Mouse (Mus musculus) neural tube, embryonic 13.5 days (tissue): ENCODE measurements around the gene Rnf34. TPM values are rescaled to one million over a fixed set of nuclear protein-coding genes. Genes with fewer than 3 reads are reported as not detected.

Experiments
- ATAC-seq: fragments of 200-750 bp; cut with Nextera tagmentation; 2 replicates; pipeline ENCODE4 v1.8.0; 2017; ENCODE audit warnings: low read depth, mild to moderate bottlenecking, moderate TSS enrichment, moderate library complexity
- H3K27ac ChIP-seq: fragments of 300-500 bp; sonication (generic); replicated peaks from 2 replicates; pipeline ENCODE4 v1.5.1; 2015; ENCODE audit warnings: moderate library complexity, mild to moderate bottlenecking, inconsistent platforms
- H3K27me3 ChIP-seq: fragments of 300-500 bp; sonication (generic); 2 replicates; pipeline ENCODE4 v1.6.1; 2015; ENCODE audit warnings: mild to moderate bottlenecking, inconsistent platforms
- H3K36me3 ChIP-seq: fragments of 300-500 bp; sonication (generic); 2 replicates; pipeline ENCODE4 v1.6.1; 2015; ENCODE audit warnings: mild to moderate bottlenecking, inconsistent platforms
- H3K4me1 ChIP-seq: fragments of 300-500 bp; sonication (generic); replicated peaks from 2 replicates; pipeline ENCODE4 v1.6.1; 2015; ENCODE audit warnings: inconsistent platforms
- H3K4me2 ChIP-seq: fragments of 300-500 bp; sonication (generic); 2 replicates; pipeline ENCODE4 v1.6.1; 2015; ENCODE audit warnings: inconsistent platforms, mild to moderate bottlenecking, moderate library complexity
- H3K4me3 ChIP-seq: fragments of 300-500 bp; sonication (generic); 2 replicates; pipeline ENCODE4 v1.5.1; 2015; ENCODE audit warnings: mild to moderate bottlenecking, inconsistent platforms
- H3K9ac ChIP-seq: fragments of 300-500 bp; sonication (generic); 2 replicates; pipeline ENCODE4 v1.6.1; 2015; ENCODE audit warnings: moderate library complexity, mild to moderate bottlenecking, inconsistent platforms
- H3K9me3 ChIP-seq: fragments of 300-500 bp; sonication (generic); 2 replicates; pipeline ENCODE4 v1.6.1; 2016; ENCODE audit warnings: inconsistent platforms
- WGBS: fragments of 180-500 bp; shearing (Covaris S2); methylation state at CpG from one replicate; pipeline ENCODE4 v1.1.7; 2015; 5-methylcytosine and 5-hydroxymethylcytosine counted together
- polyA plus RNA-seq: library from polyadenylated mRNA; unstranded; fragments of >200 nt; fragmentation: Nextera tagmentation; extraction: Ambion mirVana; gene quantifications from 2 replicates; pipeline ENCODE4 v1.2.1, GENCODE M21; 2015

Rnf34 gene
- 45.0 and 57.1 TPM in 2 replicates for polyA plus RNA-seq

- H3K4me3 ChIP-seq = peak within 1 kb of the TSS; percentile 92
- peak; percentile 100 for ATAC-seq
- peak within 1 kb of the TSS; percentile 94 for H3K9ac ChIP-seq
- H3K36me3 ChIP-seq = no peaks in the 10 kb centered on the region
- WGBS = 2% methylated on average over 56 of the region's 61 CpGs
- H3K4me1 ChIP-seq = peaks cover 32% of the 10 kb centered on the region
- H3K9me3 ChIP-seq = no peaks in the 10 kb centered on the region
- H3K4me2 ChIP-seq = peak within 1 kb of the TSS; percentile 82
- H3K27me3 ChIP-seq = no peaks in the 10 kb centered on the region
- H3K27ac ChIP-seq = peak within 1 kb of the TSS; percentile 95
Observed at GRCm38 (mm10) chr5:122849521-122850318, at the start of gene Rnf34. Gene Rnf34 (plus strand): TSS chr5:122850048.

GRCm38 (mm10) chr5:122800345-122801010 is 49.4 kb upstream of the Rnf34 start:
- H3K27ac ChIP-seq = peak overlapping the region; percentile 72
- 74% methylated on average over 13 of the region's 13 CpGs for WGBS

GRCm38 (mm10) chr5:122801684-122802083 is 48.2 kb upstream of the Rnf34 start:
- ATAC-seq = no peak
- Histone ChIP-seq H3K4me2 (no peak overlapping the region), H3K27ac (0 out of 2 replicates have a peak overlapping the region, but pooled peaks have one; percentile 46), H3K4me3 (no peak overlapping the region), H3K27me3 (no peaks in the 10 kb centered on the region), H3K9me3 (no peaks in the 10 kb centered on the region), H3K4me1 (peaks cover 30% of the 10 kb centered on the region), H3K9ac (no peak overlapping the region), H3K36me3 (peaks cover 97% of the 10 kb centered on the region)
- WGBS = 94% methylated on average over 8 of the region's 8 CpGs

More at GRCm38 (mm10) chr5:122800345-122801010, 49.4 kb upstream of the Rnf34 start:
- Histone ChIP-seq H3K36me3 (peaks cover 96% of the 10 kb centered on the region), H3K4me3 (no peak overlapping the region), H3K4me1 (peaks cover 30% of the 10 kb centered on the region), H3K4me2 (no peak overlapping the region), H3K27me3 (no peaks in the 10 kb centered on the region), H3K9me3 (no peaks in the 10 kb centered on the region), H3K9ac (no peak overlapping the region)
- ATAC-seq = no peak

GRCm38 (mm10) chr5:122802706-122803105 is 47.1 kb upstream of the Rnf34 start:
- WGBS = 66% methylated on average over 9 of the region's 9 CpGs
- ATAC-seq = no peak
- peaks cover 100% of the 10 kb centered on the region for H3K36me3 ChIP-seq
- no peak overlapping the region for H3K4me2 ChIP-seq
- peaks cover 30% of the 10 kb centered on the region for H3K4me1 ChIP-seq
- no peaks in the 10 kb centered on the region for H3K27me3 ChIP-seq
- H3K27ac ChIP-seq = no peak overlapping the region; the same call in 1 of the 2 replicates
- no peak overlapping the region for H3K9ac ChIP-seq
- no peak overlapping the region for H3K4me3 ChIP-seq
- no peaks in the 10 kb centered on the region for H3K9me3 ChIP-seq

GRCm38 (mm10) chr5:122805503-122805902 is 44.3 kb upstream of the Rnf34 start:
- H3K9me3 ChIP-seq = no peaks in the 10 kb centered on the region
- H3K36me3 ChIP-seq = peaks cover 95% of the 10 kb centered on the region
- no peak overlapping the region for H3K4me3 ChIP-seq
- H3K4me2 ChIP-seq = no peak overlapping the region
- no peaks in the 10 kb centered on the region for H3K27me3 ChIP-seq
- H3K9ac ChIP-seq = no peak overlapping the region
- 62% methylated on average over 3 of the region's 3 CpGs for WGBS
- no peak overlapping the region for H3K27ac ChIP-seq
- peaks cover 3% of the 10 kb centered on the region; the same call in 1 of the 2 replicates for H3K4me1 ChIP-seq
- ATAC-seq = no peak

GRCm38 (mm10) chr5:122811364-122812079 is 38.3 kb upstream of the Rnf34 start:
- Histone ChIP-seq H3K9me3 (no peaks in the 10 kb centered on the region), H3K4me3 (no peak overlapping the region), H3K36me3 (peaks cover 91% of the 10 kb centered on the region), H3K4me1 (0 out of 2 replicates have a peak, but pooled peaks cover 7% of the 10 kb centered on the region), H3K4me2 (no peak overlapping the region), H3K27me3 (no peaks in the 10 kb centered on the region), H3K27ac (no peak overlapping the region), H3K9ac (no peak overlapping the region)
- WGBS = 94% methylated on average over 9 of the region's 9 CpGs
- ATAC-seq = no peak

- WGBS = 71% methylated on average over 3 of the region's 3 CpGs
- H3K27ac ChIP-seq = no peak overlapping the region
Observed at GRCm38 (mm10) chr5:122812699-122813098, 37.1 kb upstream of the Rnf34 start.

GRCm38 (mm10) chr5:122820777-122821523 is 28.9 kb upstream of the Rnf34 start, which contains the start of gene Anapc5:
Gene Anapc5 (minus strand): TSS chr5:122821339.
- Histone ChIP-seq H3K9me3 (no peaks in the 10 kb centered on the region), H3K36me3 (peaks cover 32% of the 10 kb centered on the region), H3K4me1 (peaks cover 21% of the 10 kb centered on the region), H3K4me2 (peak within 1 kb of the TSS; percentile 57), H3K27ac (peak within 1 kb of the TSS; percentile 96), H3K4me3 (peak within 1 kb of the TSS; percentile 76), H3K27me3 (no peaks in the 10 kb centered on the region), H3K9ac (peak within 1 kb of the TSS; percentile 88)
- ATAC-seq = peak; percentile 100
- under 1% methylated on average over 55 of the region's 55 CpGs for WGBS

More at GRCm38 (mm10) chr5:122812699-122813098, 37.1 kb upstream of the Rnf34 start:
- no peak overlapping the region for H3K4me2 ChIP-seq
- no peaks in the 10 kb centered on the region for H3K27me3 ChIP-seq
- no peaks in the 10 kb centered on the region for H3K9me3 ChIP-seq
- H3K9ac ChIP-seq = no peak overlapping the region
- 0 out of 2 replicates have a peak, but pooled peaks cover 7% of the 10 kb centered on the region for H3K4me1 ChIP-seq
- H3K4me3 ChIP-seq = no peak overlapping the region
- no peak for ATAC-seq
- peaks cover 90% of the 10 kb centered on the region for H3K36me3 ChIP-seq

- Histone ChIP-seq H3K4me2 (peak overlapping the region; percentile 57), H3K27me3 (no peaks in the 10 kb centered on the region), H3K4me1 (peaks cover 21% of the 10 kb centered on the region), H3K9ac (peak overlapping the region; percentile 70), H3K4me3 (peak overlapping the region; percentile 76), H3K9me3 (no peaks in the 10 kb centered on the region), H3K36me3 (peaks cover 27% of the 10 kb centered on the region), H3K27ac (peak overlapping the region; percentile 96)
- 0% methylated on average over 10 of the region's 10 CpGs for WGBS
- ATAC-seq = peak; percentile 76
Observed at GRCm38 (mm10) chr5:122821524-122821885, 28.3 kb upstream of the Rnf34 start.

- Histone ChIP-seq H3K4me2 (no peak overlapping the region), H3K4me3 (no peak overlapping the region), H3K36me3 (peaks cover 19% of the 10 kb centered on the region), H3K27me3 (no peaks in the 10 kb centered on the region), H3K4me1 (peaks cover 21% of the 10 kb centered on the region), H3K9ac (no peak overlapping the region), H3K9me3 (no peaks in the 10 kb centered on the region), H3K27ac (no peak overlapping the region)
- no peak for ATAC-seq
- WGBS = 91% methylated on average over 4 of the region's 4 CpGs
Observed at GRCm38 (mm10) chr5:122822441-122822840, 27.4 kb upstream of the Rnf34 start.

- WGBS = 85% methylated on average over 1 of the region's 1 CpGs
Observed at GRCm38 (mm10) chr5:122823976-122824375, 25.9 kb upstream of the Rnf34 start.

More at GRCm38 (mm10) chr5:122823976-122824375, 25.9 kb upstream of the Rnf34 start:
- ATAC-seq = no peak
- no peak overlapping the region for H3K9ac ChIP-seq
- no peak overlapping the region for H3K4me2 ChIP-seq
- H3K4me3 ChIP-seq = no peak overlapping the region
- no peaks in the 10 kb centered on the region for H3K27me3 ChIP-seq
- H3K4me1 ChIP-seq = peaks cover 15% of the 10 kb centered on the region
- 0 out of 2 replicates have a peak, but pooled peaks cover 4% of the 10 kb centered on the region for H3K36me3 ChIP-seq
- H3K9me3 ChIP-seq = no peaks in the 10 kb centered on the region
- H3K27ac ChIP-seq = no peak overlapping the region
